Mouse (Mus musculus): ENCODE data around the gene Gm10964.
"Not testable (repeated sequence)": the region's sequence is repeated elsewhere in the genome, so short reads cannot be mapped to it uniquely, and the experiment has no call there.

The Gm10964 gene

DNA sequence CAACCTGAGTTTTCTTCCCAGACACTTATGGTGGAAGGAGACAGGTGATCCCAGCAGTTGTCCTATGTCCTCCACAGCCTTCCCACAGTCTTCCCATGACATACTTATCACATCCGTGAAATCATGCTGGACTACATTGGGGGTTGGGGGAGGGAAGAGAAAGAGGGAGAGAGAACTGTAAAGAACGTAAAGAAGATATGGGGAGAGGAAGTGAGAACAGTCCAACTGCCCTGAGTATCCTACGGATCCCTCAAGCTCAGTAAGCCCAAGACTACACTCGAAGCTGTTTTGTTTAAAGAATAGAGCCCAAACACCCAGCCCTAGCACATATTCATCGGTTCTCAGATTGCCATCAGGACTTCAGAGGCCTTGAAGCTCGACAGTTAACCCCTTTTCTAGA is 39.5 kb downstream of the Gm10964 start:
- DNase-seq (ENCODE audit: low spot score in 2 of 2), result no peak

DNA sequence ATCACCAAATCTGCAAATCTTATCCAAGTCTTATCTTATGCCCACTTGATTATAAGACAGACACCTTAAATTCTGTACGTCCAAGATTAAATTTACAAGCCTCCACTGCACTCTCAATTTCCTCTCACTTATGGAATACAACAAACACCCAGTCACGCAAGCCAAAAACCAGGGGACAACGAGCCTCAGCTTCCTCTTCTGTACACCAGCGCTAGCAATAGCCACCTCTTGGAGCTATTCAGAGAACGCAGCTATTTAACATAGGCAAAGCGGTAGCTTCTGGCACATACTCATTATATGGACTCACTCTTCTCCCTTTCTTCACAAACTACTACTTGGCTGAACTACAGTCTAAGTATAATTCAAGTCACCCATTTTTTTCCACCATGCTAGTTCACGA is 40.0 kb downstream of the Gm10964 start:
- DNase-seq (ENCODE audit: low spot score in 2 of 2), result no peak

DNA sequence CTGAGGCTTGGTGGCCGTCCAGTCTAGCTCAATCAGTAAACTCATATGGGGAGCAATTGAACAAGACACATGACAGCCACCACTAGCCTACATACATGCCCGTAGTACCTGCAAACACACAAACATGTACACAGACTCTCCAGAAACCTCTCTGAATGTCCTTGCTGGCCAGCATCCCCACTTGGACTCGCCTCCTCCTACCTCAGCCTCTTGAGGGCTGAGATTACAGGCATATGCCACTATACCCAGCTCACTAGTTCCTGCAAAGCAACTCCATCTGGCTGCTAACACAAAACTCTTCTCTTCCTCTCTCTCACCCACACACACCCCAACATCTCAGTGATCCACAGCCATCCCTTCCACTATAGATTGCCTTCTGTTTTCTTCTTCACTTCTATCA is 41.1 kb downstream of the Gm10964 start:
- DNase-seq (ENCODE audit: low spot score in 2 of 2), result no peak

- no peak for DNase-seq (ENCODE audit: low spot score in 2 of 2)
These were observed 41.6 kb downstream of the Gm10964 start for GRCm38 (mm10) chr3:103780777-103781176.

GRCm38 (mm10) chr3:103782844-103783609 is 43.9 kb downstream of the Gm10964 start:
- DNase-seq (ENCODE audit: low spot score in 2 of 2), result no peak

DNA sequence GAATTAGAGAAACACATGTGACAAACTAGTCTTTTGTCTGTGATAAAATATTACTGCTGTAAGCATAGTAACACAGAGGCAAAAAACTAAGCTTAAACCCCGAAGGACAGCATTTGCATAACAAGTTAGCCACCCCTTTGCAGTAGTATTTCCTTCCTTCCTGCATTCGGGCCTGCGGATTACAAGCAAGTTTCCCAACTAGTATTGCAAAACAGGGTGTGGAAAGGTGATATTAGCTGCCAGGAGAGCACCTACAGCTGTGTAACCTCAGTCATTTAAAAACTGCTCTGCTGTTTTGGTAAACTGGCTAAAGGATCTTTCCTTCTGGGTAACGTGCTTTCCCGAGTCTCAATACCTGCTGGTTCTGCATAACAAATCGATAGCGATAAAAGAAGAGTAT is 48.1 kb downstream of the Gm10964 start:
- DNase-seq (ENCODE audit: low spot score in 2 of 2), result no peak

- DNase-seq (ENCODE audit: low spot score in 2 of 2), result no peak
These were observed 49.9 kb downstream of the Gm10964 start for GRCm38 (mm10) chr3:103789096-103789495.

DNA sequence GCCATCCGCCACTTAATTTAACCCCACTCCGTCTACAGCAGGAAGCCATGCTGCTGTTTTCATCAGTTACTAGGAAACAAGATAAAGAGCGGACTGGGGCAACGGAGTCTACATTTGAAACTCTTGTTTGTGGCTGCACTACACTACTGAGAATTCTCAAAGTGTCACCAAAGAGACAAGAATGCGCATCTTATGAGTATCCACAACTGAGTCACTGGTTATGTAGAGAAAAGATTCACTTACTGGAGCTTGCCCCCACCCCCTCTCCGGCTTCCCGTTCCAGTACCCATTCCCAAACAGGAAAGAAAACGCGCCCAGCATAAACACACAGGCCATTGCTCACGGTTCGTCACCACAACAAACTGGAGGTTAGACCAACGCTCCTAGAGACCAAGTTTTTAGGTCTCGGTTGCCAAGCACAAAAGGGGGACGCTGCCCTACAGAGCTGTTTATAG is 50.8 kb downstream of the Gm10964 start:
- DNase-seq (ENCODE audit: low spot score in 2 of 2), result no peak

DNA sequence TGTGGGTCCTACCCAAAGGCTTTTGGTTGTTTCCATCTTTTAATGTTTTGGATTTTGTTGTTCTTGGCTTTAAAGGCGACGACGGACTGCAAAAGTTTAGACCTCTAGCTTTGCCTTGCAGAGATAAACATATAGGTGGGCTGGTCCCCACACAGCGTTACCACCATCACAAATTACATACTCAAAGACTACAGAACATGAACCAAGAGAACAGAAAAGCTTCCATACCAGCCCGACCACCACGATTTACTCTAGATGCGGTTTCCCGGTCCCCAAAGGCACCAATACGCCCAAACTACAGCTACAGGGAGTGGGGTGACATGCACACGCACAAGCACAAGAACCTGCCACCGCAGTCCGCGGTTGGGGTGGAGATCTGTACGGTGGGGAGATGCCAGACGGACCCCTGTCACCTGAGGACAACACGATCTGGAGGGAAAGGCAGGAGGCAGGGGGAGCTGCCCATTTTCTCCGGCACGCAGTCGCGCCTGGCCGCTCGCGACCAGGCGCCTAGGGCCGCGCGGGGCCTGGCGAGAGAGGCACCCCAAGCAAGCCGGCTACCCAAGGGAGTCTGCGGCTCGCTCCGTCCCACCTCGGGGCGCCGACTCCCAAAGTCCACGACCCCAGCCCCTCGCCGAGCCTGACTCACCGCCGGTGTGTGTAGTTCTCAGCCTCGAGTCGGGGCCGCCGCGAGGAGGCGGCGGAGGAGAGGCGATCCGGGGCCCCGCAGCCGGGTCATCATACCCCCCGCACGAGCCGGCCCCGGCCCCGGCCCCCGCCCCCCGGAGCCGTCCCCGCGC is 51.4 kb downstream of the Gm10964 start:
- DNase-seq (ENCODE audit: low spot score in 2 of 2), result peak in 1 of 2 experiments; percentile 38

DNA sequence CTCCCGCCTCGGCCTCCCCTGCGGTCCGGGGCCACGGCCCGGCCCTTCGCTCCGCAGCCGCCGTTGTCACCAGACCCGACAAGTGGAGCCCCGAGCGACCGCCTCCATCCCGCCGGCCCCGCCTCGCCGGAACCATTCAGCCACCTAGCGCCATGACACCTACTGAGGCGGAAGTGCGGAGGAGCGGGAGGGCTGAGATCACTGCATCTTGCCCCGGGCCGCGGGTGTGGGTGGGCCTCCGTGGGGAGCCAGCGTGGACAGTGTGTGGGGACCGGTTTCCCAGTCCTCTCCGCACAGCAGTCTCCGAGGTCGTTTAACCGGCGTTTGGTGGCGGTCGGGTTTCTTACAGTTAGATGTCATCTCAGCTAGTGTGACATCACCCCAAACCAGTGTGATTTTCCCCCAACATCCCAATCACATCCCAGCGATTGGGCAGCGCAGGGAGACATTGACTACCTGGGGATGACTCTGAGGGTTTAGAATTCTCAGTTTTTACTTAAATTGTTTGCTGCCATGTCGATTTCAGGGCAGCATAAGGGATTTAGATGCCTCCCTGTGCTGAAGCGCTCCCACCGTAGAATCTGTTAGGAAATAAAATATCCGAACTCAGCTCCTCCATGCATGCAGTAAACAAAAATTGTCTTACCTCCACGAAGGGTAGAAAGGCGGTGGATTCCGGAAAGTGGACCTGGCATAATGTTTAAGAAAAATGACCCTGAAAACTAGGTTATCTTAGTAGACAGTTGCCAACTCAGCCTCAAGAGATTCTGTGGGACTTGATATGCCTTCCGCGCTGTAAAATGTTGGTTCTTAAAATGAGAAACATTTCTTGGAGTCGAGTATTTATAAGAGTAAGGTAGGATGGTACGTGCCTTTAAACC is 52.3 kb downstream of the Gm10964 start, which contains the start of gene Hipk1:
Gene Hipk1 (minus strand): TSS at position 334 of the 881 bp plus-strand sequence.
- peak; percentile 87 to 91 for DNase-seq (ENCODE audit: low spot score in 2 of 2)

- not testable (repeated sequence) for DNase-seq (ENCODE audit: low spot score in 2 of 2)
These were observed 52.9 kb downstream of the Gm10964 start for GRCm38 (mm10) chr3:103792111-103792406.

GRCm38 (mm10) chr3:103792566-103792965 is 53.4 kb downstream of the Gm10964 start:
- no peak for DNase-seq (ENCODE audit: low spot score in 2 of 2)

Data from spleen, postnatal 14 days (tissue).